Mouse (Mus musculus): ENCODE data around the gene Dusp6. TPM values are rescaled to one million over a fixed set of nuclear protein-coding genes. Genes with fewer than 3 reads are reported as not detected.
A peak's percentile ranks its signal among the peaks of the same experiment; 100 is the strongest.

The Dusp6 gene
- polyA plus RNA-seq, 1 experiment = 98.8 TPM

GRCm38 (mm10) chr10:99261636-99262318 lies 1.3 kb upstream of the Dusp6 start:
- TF ChIP-seq CTCF (IDR thresholded peaks at IDR 0.05; ENCODE audit: extremely low read depth, insufficient read length, insufficient replicate concordance, low read depth, low read length) = no peak
- TF ChIP-seq POLR2A (IDR thresholded peaks at IDR 0.05; ENCODE audit: low read depth, low read length) = peak; percentile 57; the same call in 1 of the 2 replicates

GRCm38 (mm10) chr10:99262319-99262866 lies 638 bp upstream of the Dusp6 start:
- TF ChIP-seq POLR2A (IDR thresholded peaks at IDR 0.05; ENCODE audit: low read depth, low read length) (no peak), CTCF (IDR thresholded peaks at IDR 0.05; ENCODE audit: extremely low read depth, insufficient read length, insufficient replicate concordance, low read depth, low read length) (no peak)
- peak overlapping the region; percentile 89 for H3K27ac ChIP-seq (ENCODE audit: insufficient read depth, low read depth, low read length)
- H3K36me3 ChIP-seq (ENCODE audit: control insufficient read depth, insufficient read depth, low read length) = peaks cover 9% of the 10 kb centered on the region
- under 1% methylated on average over 20 of the region's 20 CpGs for WGBS
- peak overlapping the region; percentile 68 for H3K4me3 ChIP-seq (ENCODE audit: low read depth, low read length)
- H3K27me3 ChIP-seq (ENCODE audit: control insufficient read depth, insufficient read depth, low read length) = no peaks in the 10 kb centered on the region
- peaks cover 9% of the 10 kb centered on the region; the same call in 1 of the 2 replicates for H3K4me1 ChIP-seq (ENCODE audit: control insufficient read depth, insufficient read depth, insufficient read length, low read length)

More at GRCm38 (mm10) chr10:99261636-99262318, 1.3 kb upstream of the Dusp6 start:
- peak overlapping the region; percentile 68 for H3K4me3 ChIP-seq (ENCODE audit: low read depth, low read length)
- under 1% methylated on average over 62 of the region's 62 CpGs for WGBS
- H3K27me3 ChIP-seq (ENCODE audit: control insufficient read depth, insufficient read depth, low read length) = no peaks in the 10 kb centered on the region
- H3K4me1 ChIP-seq (ENCODE audit: control insufficient read depth, insufficient read depth, insufficient read length, low read length) = peaks cover 13% of the 10 kb centered on the region; the same call in 1 of the 2 replicates
- peak overlapping the region; percentile 89 for H3K27ac ChIP-seq (ENCODE audit: insufficient read depth, low read depth, low read length)
- H3K36me3 ChIP-seq (ENCODE audit: control insufficient read depth, insufficient read depth, low read length) = peaks cover 7% of the 10 kb centered on the region

GRCm38 (mm10) chr10:99263419-99264221 lies 589 bp downstream of the Dusp6 start:
- Histone ChIP-seq H3K27ac (ENCODE audit: insufficient read depth, low read depth, low read length) (peak overlapping the region; percentile 63), H3K4me1 (ENCODE audit: control insufficient read depth, insufficient read depth, insufficient read length, low read length) (peaks cover 3% of the 10 kb centered on the region; the same call in 1 of the 2 replicates), H3K36me3 (ENCODE audit: control insufficient read depth, insufficient read depth, low read length) (peaks cover 11% of the 10 kb centered on the region), H3K27me3 (ENCODE audit: control insufficient read depth, insufficient read depth, low read length) (no peaks in the 10 kb centered on the region), H3K4me3 (ENCODE audit: low read depth, low read length) (peak overlapping the region; percentile 68)
- TF ChIP-seq CTCF (IDR thresholded peaks at IDR 0.05; ENCODE audit: extremely low read depth, insufficient read length, insufficient replicate concordance, low read depth, low read length) = no peak
- WGBS = under 1% methylated on average over 66 of the region's 66 CpGs

GRCm38 (mm10) chr10:99264301-99265010 lies 1.4 kb downstream of the Dusp6 start:
- H3K27ac ChIP-seq (ENCODE audit: insufficient read depth, low read depth, low read length) = peak overlapping the region; percentile 63
- WGBS = 10% methylated on average over 26 of the region's 26 CpGs
- peaks cover 10% of the 10 kb centered on the region; the same call in 1 of the 2 replicates for H3K4me1 ChIP-seq (ENCODE audit: control insufficient read depth, insufficient read depth, insufficient read length, low read length)
- H3K4me3 ChIP-seq (ENCODE audit: low read depth, low read length) = peak overlapping the region; percentile 68
- no peak for TF ChIP-seq CTCF (IDR thresholded peaks at IDR 0.05; ENCODE audit: extremely low read depth, insufficient read length, insufficient replicate concordance, low read depth, low read length)
- no peaks in the 10 kb centered on the region for H3K27me3 ChIP-seq (ENCODE audit: control insufficient read depth, insufficient read depth, low read length)
- peaks cover 11% of the 10 kb centered on the region for H3K36me3 ChIP-seq (ENCODE audit: control insufficient read depth, insufficient read depth, low read length)

GRCm38 (mm10) chr10:99265011-99265694 lies 2.1 kb downstream of the Dusp6 start:
- peaks cover 11% of the 10 kb centered on the region for H3K36me3 ChIP-seq (ENCODE audit: control insufficient read depth, insufficient read depth, low read length)
- H3K27ac ChIP-seq (ENCODE audit: insufficient read depth, low read depth, low read length) = peak overlapping the region; percentile 63
- H3K27me3 ChIP-seq (ENCODE audit: control insufficient read depth, insufficient read depth, low read length) = no peaks in the 10 kb centered on the region
- TF ChIP-seq CTCF (IDR thresholded peaks at IDR 0.05; ENCODE audit: extremely low read depth, insufficient read length, insufficient replicate concordance, low read depth, low read length) (no peak), POLR2A (IDR thresholded peaks at IDR 0.05; ENCODE audit: low read depth, low read length) (no peak)
- peak overlapping the region; percentile 68; the same call in 1 of the 2 replicates for H3K4me3 ChIP-seq (ENCODE audit: low read depth, low read length)
- WGBS = 49% methylated on average over 7 of the region's 7 CpGs
- peaks cover 12% of the 10 kb centered on the region for H3K4me1 ChIP-seq (ENCODE audit: control insufficient read depth, insufficient read depth, insufficient read length, low read length)

- TF ChIP-seq CTCF (IDR thresholded peaks at IDR 0.05; ENCODE audit: extremely low read depth, insufficient read length, insufficient replicate concordance, low read depth, low read length) (no peak), POLR2A (IDR thresholded peaks at IDR 0.05; ENCODE audit: low read depth, low read length) (no peak)
- H3K36me3 ChIP-seq (ENCODE audit: control insufficient read depth, insufficient read depth, low read length) = peaks cover 11% of the 10 kb centered on the region
- WGBS = 69% methylated on average over 14 of the region's 14 CpGs
- H3K27ac ChIP-seq (ENCODE audit: insufficient read depth, low read depth, low read length) = peak overlapping the region; percentile 54
- peaks cover 19% of the 10 kb centered on the region for H3K4me1 ChIP-seq (ENCODE audit: control insufficient read depth, insufficient read depth, insufficient read length, low read length)
- no peaks in the 10 kb centered on the region for H3K27me3 ChIP-seq (ENCODE audit: control insufficient read depth, insufficient read depth, low read length)
- H3K4me3 ChIP-seq (ENCODE audit: low read depth, low read length) = peak overlapping the region; percentile 61
Observed at GRCm38 (mm10) chr10:99266025-99266424, 3.0 kb downstream of the Dusp6 start.
